19 mouse cellular contexts compared by ENCODE assay signal in the genomic region with DNA sequence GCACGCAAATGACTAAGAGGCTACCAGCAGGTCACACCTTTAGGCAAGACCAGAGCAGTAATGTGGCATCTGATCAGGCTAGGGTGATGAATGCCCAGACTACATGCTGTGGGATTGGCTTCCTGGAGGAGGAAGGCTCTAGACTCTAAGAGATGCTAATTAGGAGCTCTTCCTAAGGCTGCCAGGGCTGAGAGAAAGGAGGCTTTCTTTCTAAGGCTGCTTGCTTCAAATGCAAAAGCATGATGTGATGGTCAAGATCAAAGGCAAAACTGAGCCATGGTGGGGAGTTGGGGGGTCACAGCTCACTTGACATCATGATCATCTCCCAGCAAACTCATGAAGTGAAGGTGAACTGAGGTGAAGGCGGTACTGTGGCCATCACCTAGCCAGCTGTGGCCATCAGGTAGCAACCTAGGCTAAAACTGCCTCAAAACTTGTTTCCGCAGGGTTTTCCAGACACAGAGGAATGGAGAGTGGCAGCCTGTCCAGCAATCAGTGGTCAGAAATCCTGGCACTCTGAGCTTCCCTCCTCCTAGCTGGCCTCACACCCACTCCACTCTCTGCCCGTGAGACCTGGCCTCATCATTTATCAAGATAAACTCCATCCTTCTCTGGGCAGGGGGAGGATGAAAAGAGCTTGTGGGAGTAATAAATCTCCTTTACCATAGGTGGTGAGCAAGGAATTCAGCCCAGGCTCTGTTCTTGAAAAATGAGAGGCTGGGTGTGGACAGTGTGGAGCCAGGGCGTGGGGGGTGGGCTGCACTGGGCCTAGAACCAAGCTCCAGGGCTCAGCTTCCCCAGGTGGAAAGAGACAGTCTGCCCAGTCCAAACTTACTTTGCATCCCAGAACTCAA.
A peak's percentile ranks its signal among the peaks of the same experiment; 100 is the strongest.
DNase-seq lines count a peak whose midpoint lies in the region; ATAC-seq lines count a peak whose summit lies in the region.
"Had no signal": no experiment of that assay in that cellular context is flagged by ENCODE, and none has a peak within 500 bp of the region (broad histone marks: within the 10 kb centered on the region; RNA-seq: fewer than 3 reads in every experiment).

No protein-coding gene starts in this region.

- 67% methylated on average over 5 of the region's 5 CpGs for WGBS in heart, embryonic 15.5 days
- 39% methylated on average over 5 of the region's 5 CpGs for WGBS in kidney, embryonic 16.5 days

- no peak overlapping the region for H3K4me3 ChIP-seq in heart, embryonic 15.5 days
- no peak overlapping the region for H3K4me3 ChIP-seq in kidney, embryonic 16.5 days (ENCODE audit: low read length)
- H3K4me3 ChIP-seq: forebrain, embryonic 15.5 days; heart, embryonic 13.5 days; midbrain, embryonic 15.5 days had no signal

- ATAC-seq in heart, embryonic 15.5 days (replicated peaks; ENCODE audit: insufficient number of reproducible peaks, insufficient read depth, low FRiP score, low read depth), result 0 out of 2 replicates have a peak, but pooled peaks have one; percentile 14
- peak; percentile 89 for ATAC-seq in kidney, embryonic 16.5 days (ENCODE audit: low FRiP score, low TSS enrichment)
- ATAC-seq in activated CD4-positive, CD25-positive, alpha-beta regulatory T cell, adult 4 months, result no peak
- ATAC-seq: forebrain, embryonic 15.5 days; midbrain, embryonic 15.5 days had no signal

- no peaks in the 10 kb centered on the region for H3K36me3 ChIP-seq in heart, embryonic 15.5 days
- H3K36me3 ChIP-seq in kidney, embryonic 16.5 days (ENCODE audit: insufficient read depth, low read length), result no peaks in the 10 kb centered on the region
- H3K36me3 ChIP-seq: forebrain, embryonic 15.5 days; heart, embryonic 13.5 days; midbrain, embryonic 15.5 days had no signal

- peaks cover 9% of the 10 kb centered on the region; the same call in 1 of the 2 replicates for H3K27me3 ChIP-seq in heart, embryonic 15.5 days
- no peaks in the 10 kb centered on the region for H3K27me3 ChIP-seq in kidney, embryonic 16.5 days (ENCODE audit: insufficient read depth, low read length)
- H3K27me3 ChIP-seq: forebrain, embryonic 15.5 days; midbrain, embryonic 15.5 days had no signal

- H3K9me3 ChIP-seq in heart, embryonic 15.5 days (replicated peaks), result no peaks in the 10 kb centered on the region
- no peaks in the 10 kb centered on the region for H3K9me3 ChIP-seq in kidney, embryonic 16.5 days (ENCODE audit: low read length)
- H3K9me3 ChIP-seq: forebrain, embryonic 15.5 days; heart, embryonic 13.5 days; midbrain, embryonic 15.5 days had no signal

- DNase-seq in heart, postnatal 4 days, result no peak
- no peak for DNase-seq in kidney, adult 11 months
- DNase-seq in right cerebral cortex, postnatal 25 days, result peak; percentile 1
- DNase-seq in right cerebral cortex, postnatal 4 days, result no peak
- DNase-seq: adrenal gland, postnatal 10 days; cerebellum, adult 9-10 months; gastrocnemius, postnatal 25 days; kidney, adult 18-20 months; lung, postnatal 10 days; right cerebral cortex, adult 18-20 months; thymus, adult 18-20 months; thymus, postnatal 4 days had no signal

- no peak overlapping the region for H3K27ac ChIP-seq in heart, embryonic 15.5 days
- H3K27ac ChIP-seq in kidney, embryonic 16.5 days (ENCODE audit: low read length), result peak overlapping the region; percentile 17; the same call in 1 of the 2 replicates
- H3K27ac ChIP-seq: forebrain, embryonic 15.5 days; heart, embryonic 13.5 days; liver, embryonic 14.5 days; midbrain, embryonic 15.5 days had no signal

- H3K9ac ChIP-seq in heart, embryonic 15.5 days, result no peak overlapping the region
- H3K9ac ChIP-seq in kidney, embryonic 16.5 days (replicated peaks; ENCODE audit: low read length), result no peak overlapping the region
- H3K9ac ChIP-seq: forebrain, embryonic 15.5 days; heart, embryonic 13.5 days; liver, embryonic 14.5 days; midbrain, embryonic 15.5 days had no signal

- no peaks in the 10 kb centered on the region for H3K4me1 ChIP-seq in heart, embryonic 15.5 days (replicated peaks)
- peaks cover 18% of the 10 kb centered on the region for H3K4me1 ChIP-seq in kidney, embryonic 16.5 days (ENCODE audit: insufficient read depth, low read length)
- H3K4me1 ChIP-seq: forebrain, embryonic 15.5 days; heart, embryonic 13.5 days; midbrain, embryonic 15.5 days had no signal

- no peak overlapping the region for H3K4me2 ChIP-seq in heart, embryonic 15.5 days
- no peak overlapping the region for H3K4me2 ChIP-seq in kidney, embryonic 16.5 days (replicated peaks; ENCODE audit: low read depth, low read length)
- H3K4me2 ChIP-seq: forebrain, embryonic 15.5 days; heart, embryonic 13.5 days; midbrain, embryonic 15.5 days had no signal
